Mouse (Mus musculus) spleen, adult 2 months (tissue): ENCODE data around the gene Ankfn1.

ENCODE experiments used
- CTCF ChIP-seq: fragments of 200-500 bp; IDR thresholded peaks from 2 replicates; pipeline ENCODE4 v1.5.1; 2011; ENCODE audit warnings: mild to moderate bottlenecking, inconsistent platforms; ENCODE audit not compliant: insufficient read depth, insufficient read length, insufficient replicate concordance; ENCODE audit errors: extremely low read depth
- POLR2A ChIP-seq: fragments of 200-500 bp; IDR thresholded peaks from 2 replicates; pipeline ENCODE4 v1.6.1; 2011; ENCODE audit warnings: low read depth, low read length, inconsistent platforms

GRCm38 (mm10) chr11:89550921-89551320 is 226.5 kb downstream of the Ankfn1 start:
- TF ChIP-seq POLR2A, result no peak
- TF ChIP-seq CTCF, result no peak
